Comparison of ENCODE assay signal across 10 mouse cellular contexts in genomic region chr11:55571144-55571543, GRCm38 (mm10). TPM values are rescaled to one million over a fixed set of nuclear protein-coding genes. Genes with fewer than 3 reads are reported as not detected.
DNase-seq lines count a peak whose midpoint lies in the region; ATAC-seq and TF ChIP-seq lines count a peak whose summit lies in the region.
"Had no signal": no experiment of that assay in that cellular context is flagged by ENCODE, and none has a peak within 500 bp of the region (broad histone marks: within the 10 kb centered on the region; RNA-seq: fewer than 3 reads in every experiment).

No protein-coding gene starts in this region.

- no peak overlapping the region for H3K4me2 ChIP-seq in heart, postnatal 0 days (ENCODE audit: low read depth, low read length)
- no peak overlapping the region for H3K4me2 ChIP-seq in heart, embryonic 12.5 days
- H3K4me2 ChIP-seq in neural tube, embryonic 13.5 days: no peak overlapping the region
- no peak overlapping the region for H3K4me2 ChIP-seq in heart, embryonic 11.5 days
- H3K4me2 ChIP-seq: hindbrain, embryonic 15.5 days had no signal

- no peaks in the 10 kb centered on the region for H3K27me3 ChIP-seq in heart, postnatal 0 days (ENCODE audit: control insufficient read depth, insufficient read depth, low read length)
- H3K27me3 ChIP-seq in heart, embryonic 12.5 days (replicated peaks): no peaks in the 10 kb centered on the region
- H3K27me3 ChIP-seq in neural tube, embryonic 13.5 days: no peaks in the 10 kb centered on the region
- H3K27me3 ChIP-seq in heart, embryonic 11.5 days (ENCODE audit: control insufficient read depth, insufficient read depth, low read length): no peaks in the 10 kb centered on the region
- H3K27me3 ChIP-seq: hindbrain, embryonic 15.5 days had no signal

- 23% methylated on average over 2 of the region's 2 CpGs for WGBS in heart, postnatal 0 days
- WGBS in heart, embryonic 12.5 days: 25% methylated on average over 2 of the region's 2 CpGs
- 30% methylated on average over 2 of the region's 2 CpGs for WGBS in neural tube, embryonic 13.5 days
- WGBS in heart, embryonic 11.5 days (ENCODE audit: insufficient replicate concordance): 24% methylated on average over 2 of the region's 2 CpGs

- no peak overlapping the region for H3K27ac ChIP-seq in heart, postnatal 0 days (ENCODE audit: low read depth)
- H3K27ac ChIP-seq in heart, embryonic 12.5 days (ENCODE audit: poor library complexity, severe bottlenecking): no peak overlapping the region
- peak overlapping the region; percentile 75 for H3K27ac ChIP-seq in neural tube, embryonic 13.5 days (replicated peaks)
- no peak overlapping the region for H3K27ac ChIP-seq in heart, embryonic 11.5 days (ENCODE audit: low read depth, low read length)
- H3K27ac ChIP-seq: hindbrain, embryonic 15.5 days had no signal

- DNase-seq in heart, postnatal 0 days (ENCODE audit: low spot score): no peak
- peak; percentile 70 for DNase-seq in testis, postnatal 10 days (ENCODE audit: low spot score)
- DNase-seq in testis, postnatal 14 days (ENCODE audit: low spot score): no peak
- peak; percentile 17 for DNase-seq in cerebellum, adult 8-10 months
- peak; percentile 24 for DNase-seq in induced T-regulatory cell, adult 2 months (ENCODE audit: low read depth)

- H3K4me1 ChIP-seq in heart, postnatal 0 days (ENCODE audit: control insufficient read depth, insufficient read depth): no peaks in the 10 kb centered on the region
- peaks cover 7% of the 10 kb centered on the region for H3K4me1 ChIP-seq in heart, embryonic 12.5 days (replicated peaks)
- H3K4me1 ChIP-seq in neural tube, embryonic 13.5 days (replicated peaks): peaks cover 36% of the 10 kb centered on the region
- no peaks in the 10 kb centered on the region for H3K4me1 ChIP-seq in heart, embryonic 11.5 days (ENCODE audit: control insufficient read depth, insufficient read depth, low read length)

- no peak for TF ChIP-seq EP300 in heart, postnatal 0 days (IDR thresholded peaks at IDR 0.05; ENCODE audit: low read depth)

- TF ChIP-seq CTCF in heart, postnatal 0 days (IDR thresholded peaks at IDR 0.05; ENCODE audit: low read depth): peak; percentile 45

- no peak overlapping the region for H3K9ac ChIP-seq in heart, postnatal 0 days (replicated peaks; ENCODE audit: low read depth, low read length)
- H3K9ac ChIP-seq in heart, embryonic 12.5 days: no peak overlapping the region
- H3K9ac ChIP-seq in neural tube, embryonic 13.5 days: no peak overlapping the region
- H3K9ac ChIP-seq in heart, embryonic 11.5 days (ENCODE audit: low read depth, low read length): no peak overlapping the region
- H3K9ac ChIP-seq: hindbrain, embryonic 15.5 days had no signal

- no peak overlapping the region for H3K4me3 ChIP-seq in heart, postnatal 0 days (ENCODE audit: low read depth, low read length)
- H3K4me3 ChIP-seq in heart, embryonic 12.5 days: no peak overlapping the region
- no peak overlapping the region for H3K4me3 ChIP-seq in neural tube, embryonic 13.5 days
- no peak overlapping the region for H3K4me3 ChIP-seq in heart, embryonic 11.5 days (ENCODE audit: low read depth, low read length)
- H3K4me3 ChIP-seq: hindbrain, embryonic 15.5 days had no signal

- no peak for ATAC-seq in heart, postnatal 0 days (ENCODE audit: insufficient read depth, low read depth)
- ATAC-seq in heart, embryonic 12.5 days (ENCODE audit: insufficient number of reproducible peaks, low FRiP score): no peak
- ATAC-seq in neural tube, embryonic 13.5 days (ENCODE audit: low read depth): no peak
- ATAC-seq in heart, embryonic 11.5 days (replicated peaks; ENCODE audit: insufficient number of reproducible peaks, low FRiP score, low TSS enrichment): no peak

- H3K36me3 ChIP-seq in heart, postnatal 0 days (replicated peaks; ENCODE audit: control insufficient read depth, insufficient read depth, low read length): no peaks in the 10 kb centered on the region
- H3K36me3 ChIP-seq in heart, embryonic 12.5 days: no peaks in the 10 kb centered on the region
- peaks cover 34% of the 10 kb centered on the region for H3K36me3 ChIP-seq in neural tube, embryonic 13.5 days
- no peaks in the 10 kb centered on the region for H3K36me3 ChIP-seq in heart, embryonic 11.5 days (ENCODE audit: control insufficient read depth, insufficient read depth, low read length)
- H3K36me3 ChIP-seq: hindbrain, embryonic 15.5 days had no signal

- no peaks in the 10 kb centered on the region for H3K9me3 ChIP-seq in heart, postnatal 0 days (replicated peaks; ENCODE audit: control insufficient read depth, low read length)
- no peaks in the 10 kb centered on the region for H3K9me3 ChIP-seq in heart, embryonic 12.5 days (replicated peaks)
- H3K9me3 ChIP-seq in neural tube, embryonic 13.5 days: no peaks in the 10 kb centered on the region
- no peaks in the 10 kb centered on the region for H3K9me3 ChIP-seq in heart, embryonic 11.5 days (replicated peaks; ENCODE audit: control insufficient read depth, low read length)
- H3K9me3 ChIP-seq: hindbrain, embryonic 15.5 days had no signal

RNA-seq across cellular contexts. Expression of gene Glra1, which starts 36.9 kb away (rescaled TPM):
- total RNA-seq in heart, postnatal 0 days (2014; rRNA removed; ENCODE audit: low replicate concordance): not detected in 2 replicates
- not detected in 2 replicates for polyA plus RNA-seq in heart, postnatal 0 days (2015; fragmentation: Nextera tagmentation; extraction: Ambion mirVana)
- not detected in 2 replicates for polyA plus RNA-seq in heart, embryonic 12.5 days (2016; fragmentation: Nextera tagmentation; extraction: Ambion mirVana)
- 2.7 and 3.1 TPM in 2 replicates for polyA plus RNA-seq in neural tube, embryonic 13.5 days (2015; fragmentation: Nextera tagmentation; extraction: Ambion mirVana)
- not detected in 2 replicates for polyA plus RNA-seq in heart, embryonic 11.5 days (2014; fragmentation: Nextera tagmentation; extraction: Ambion mirVana)
- total RNA-seq: adrenal gland, postnatal 4 days had no signal

Comparison
In these comparisons a context has a peak if more than half of its experiments do, and no peak if none do; other contexts are left out.
1. DNase-seq: peak in testis, postnatal 10 days (single experiment), cerebellum, adult 8-10 months (single experiment) and induced T-regulatory cell, adult 2 months (single experiment); none in heart, postnatal 0 days (single experiment) and testis, postnatal 14 days (single experiment).